Mouse (Mus musculus): ENCODE data around the gene Cbx2. TPM values are rescaled to one million over a fixed set of nuclear protein-coding genes. Genes with fewer than 3 reads are reported as not detected.

The Cbx2 gene
- polyA plus RNA-seq, 1 experiment from 2014 or later, result 5.7 TPM

DNA sequence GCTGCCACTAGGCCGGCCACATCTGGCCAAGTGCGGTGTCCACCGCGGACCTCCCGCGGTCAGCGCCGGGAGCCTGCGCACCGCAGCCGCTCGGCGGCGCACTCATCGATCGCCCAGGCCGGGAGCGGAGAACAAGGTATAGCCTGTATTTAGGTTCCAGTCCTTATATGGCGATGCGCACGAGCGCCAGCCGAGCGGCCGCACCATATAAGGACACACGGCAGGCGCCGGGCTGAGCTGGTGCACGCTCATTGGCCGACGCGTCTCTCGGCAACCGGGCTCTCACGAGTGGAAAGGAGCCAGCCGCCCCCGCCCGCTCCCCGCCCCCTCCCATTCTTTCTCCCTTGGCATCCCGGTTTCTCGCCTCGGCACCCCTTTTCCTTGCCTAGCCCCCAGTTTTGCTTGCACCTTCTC, 30.5 kb downstream of the Cbx2 start:
- Histone ChIP-seq H3K4me1 (ENCODE audit: control insufficient read depth, insufficient read depth, low read length) (peaks cover 43% of the 10 kb centered on the region), H3K9ac (replicated peaks; ENCODE audit: low read depth, low read length) (peak overlapping the region; percentile 50), H3K36me3 (ENCODE audit: control insufficient read depth, insufficient read depth, low read length) (no peaks in the 10 kb centered on the region), H3K4me3 (ENCODE audit: low read depth, low read length) (peak overlapping the region; percentile 31), H3K27ac (ENCODE audit: low read depth, low read length) (peak overlapping the region; percentile 94), H3K9me3 (ENCODE audit: control insufficient read depth, low read length) (no peaks in the 10 kb centered on the region), H3K27me3 (ENCODE audit: control insufficient read depth, insufficient read depth, low read length) (peaks cover 32% of the 10 kb centered on the region), H3K4me2 (ENCODE audit: low read depth, low read length) (peak overlapping the region; percentile 60)
- peak; percentile 93 for ATAC-seq (ENCODE audit: low read depth)
- WGBS, result 0% methylated on average over 42 of the region's 42 CpGs

DNA sequence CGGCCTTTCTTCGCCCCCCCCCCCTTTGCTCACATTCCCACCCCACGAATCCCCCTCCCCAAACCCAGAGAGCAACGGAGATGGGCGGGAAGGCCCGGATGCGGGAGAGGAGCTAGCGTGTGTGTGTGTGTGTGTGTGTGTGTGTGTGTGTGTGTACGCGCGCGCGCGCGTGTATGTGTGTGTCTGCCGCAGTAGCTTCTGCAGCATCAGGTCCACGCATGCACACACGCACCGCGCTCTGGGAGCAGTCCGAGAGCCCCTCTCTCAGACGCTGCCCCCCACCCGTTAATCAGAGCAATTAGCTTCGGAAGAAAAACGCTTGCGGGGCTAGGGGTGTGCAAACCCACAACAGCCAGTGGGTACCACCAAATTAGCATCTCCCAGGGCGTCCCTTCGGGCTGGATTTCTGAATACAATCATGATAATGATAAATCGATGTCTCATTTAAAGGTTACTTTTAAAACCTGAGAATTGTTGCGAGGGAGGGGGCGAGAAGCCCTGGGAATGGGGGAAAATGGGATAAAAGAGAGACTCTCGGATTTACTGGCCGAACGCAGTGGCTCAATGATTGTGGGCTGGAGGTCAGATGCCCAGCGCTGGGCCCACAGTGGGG, 31.1 kb downstream of the Cbx2 start:
- peak overlapping the region; percentile 94 for H3K27ac ChIP-seq (ENCODE audit: low read depth, low read length)
- H3K4me2 ChIP-seq (ENCODE audit: low read depth, low read length), result peak overlapping the region; percentile 60
- peak overlapping the region; percentile 37 for H3K9ac ChIP-seq (replicated peaks; ENCODE audit: low read depth, low read length)
- no peaks in the 10 kb centered on the region for H3K36me3 ChIP-seq (ENCODE audit: control insufficient read depth, insufficient read depth, low read length)
- H3K27me3 ChIP-seq (ENCODE audit: control insufficient read depth, insufficient read depth, low read length), result peaks cover 33% of the 10 kb centered on the region
- no peaks in the 10 kb centered on the region for H3K9me3 ChIP-seq (ENCODE audit: control insufficient read depth, low read length)
- H3K4me1 ChIP-seq (ENCODE audit: control insufficient read depth, insufficient read depth, low read length), result peaks cover 47% of the 10 kb centered on the region
- peak overlapping the region; percentile 31 for H3K4me3 ChIP-seq (ENCODE audit: low read depth, low read length)
- WGBS, result 1% methylated on average over 28 of the region's 35 CpGs
- ATAC-seq (ENCODE audit: low read depth), result peak; percentile 54

DNA sequence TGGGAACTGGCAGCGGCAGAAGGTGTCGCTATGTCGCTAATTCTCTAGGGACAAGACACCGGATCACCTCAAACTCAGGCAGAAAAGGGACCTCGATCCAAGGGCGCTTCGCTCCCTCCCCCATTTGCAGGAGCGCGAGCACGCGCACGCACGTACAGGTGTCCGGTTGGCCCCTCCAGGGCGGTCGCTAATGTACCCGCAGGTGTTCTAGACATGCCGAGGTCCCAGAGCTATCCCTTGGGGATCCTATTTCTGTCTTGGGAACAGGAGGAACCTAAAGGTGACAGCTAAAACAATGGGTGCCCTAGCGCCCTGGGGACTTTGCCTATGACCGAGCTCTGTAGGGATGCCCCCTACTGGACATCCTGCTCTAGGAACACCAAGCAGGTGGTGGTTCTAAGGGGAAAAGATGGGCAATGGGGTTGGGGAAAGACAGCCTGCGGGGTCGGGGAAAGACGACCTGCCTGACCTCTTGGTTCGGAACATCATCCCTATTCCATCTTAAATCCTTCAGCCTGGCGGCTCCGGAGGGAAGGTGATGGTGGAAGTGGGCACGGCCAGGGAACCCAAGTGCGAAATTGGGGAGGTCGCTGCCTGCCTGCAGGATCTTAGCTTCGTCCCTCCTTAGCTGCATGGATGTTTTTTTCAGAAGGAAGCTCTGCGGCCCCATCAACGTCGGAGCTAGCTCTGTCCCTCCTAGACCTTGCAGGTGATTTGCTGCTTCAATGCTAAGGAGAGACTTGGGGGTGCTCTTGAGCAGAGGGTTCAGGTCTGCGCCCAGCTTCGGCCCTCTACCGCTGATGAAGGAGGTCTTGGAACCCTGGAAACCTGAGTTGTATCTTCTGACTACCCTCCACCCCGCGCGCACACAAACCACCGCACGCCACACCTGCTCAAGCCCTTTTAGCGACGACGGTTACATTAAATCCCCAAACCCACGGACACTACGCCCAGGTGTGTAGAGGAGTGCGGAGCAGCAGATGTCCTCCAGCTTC, 31.9 kb downstream of the Cbx2 start:
- Histone ChIP-seq H3K27ac (ENCODE audit: low read depth, low read length) (peak overlapping the region; percentile 94), H3K4me3 (ENCODE audit: low read depth, low read length) (peak overlapping the region; percentile 31), H3K27me3 (ENCODE audit: control insufficient read depth, insufficient read depth, low read length) (peaks cover 36% of the 10 kb centered on the region), H3K9ac (replicated peaks; ENCODE audit: low read depth, low read length) (peak overlapping the region; percentile 37; the same call in 1 of the 2 replicates), H3K4me1 (ENCODE audit: control insufficient read depth, insufficient read depth, low read length) (peaks cover 48% of the 10 kb centered on the region), H3K36me3 (ENCODE audit: control insufficient read depth, insufficient read depth, low read length) (no peaks in the 10 kb centered on the region), H3K9me3 (ENCODE audit: control insufficient read depth, low read length) (no peaks in the 10 kb centered on the region), H3K4me2 (ENCODE audit: low read depth, low read length) (peak overlapping the region; percentile 60)
- ATAC-seq (ENCODE audit: low read depth), result no peak
- WGBS, result 2% methylated on average over 47 of the region's 47 CpGs

DNA sequence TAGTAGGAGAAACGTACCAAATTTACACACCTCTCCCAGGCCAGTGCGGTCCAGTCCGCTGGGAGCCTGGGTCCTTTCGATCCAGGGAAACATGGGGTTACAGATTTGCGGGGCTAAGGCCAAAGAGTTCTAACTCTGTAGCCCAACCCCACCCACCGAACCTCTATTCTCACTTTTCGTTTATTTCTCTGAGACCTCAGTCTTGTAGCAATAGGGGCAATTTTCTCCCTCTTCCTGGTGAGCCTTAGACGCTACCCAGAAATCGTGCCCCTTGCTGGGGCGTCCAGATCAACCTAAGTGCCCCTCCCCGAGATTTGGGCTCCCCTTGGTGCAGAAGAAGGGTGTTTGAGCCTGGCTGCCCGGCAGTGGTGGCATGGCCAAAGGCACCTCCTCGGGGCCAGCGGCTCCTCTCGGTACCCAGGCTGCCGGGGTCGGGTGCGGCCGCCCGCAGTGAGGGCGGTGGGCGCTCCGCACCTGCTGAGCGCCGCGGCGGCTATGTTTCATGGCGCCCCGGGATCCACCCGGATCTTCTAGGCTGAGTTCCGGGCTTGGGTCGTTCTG, 32.9 kb downstream of the Cbx2 start:
- ATAC-seq (ENCODE audit: low read depth), result no peak
- WGBS, result under 1% methylated on average over 32 of the region's 32 CpGs
- peaks cover 36% of the 10 kb centered on the region for H3K27me3 ChIP-seq (ENCODE audit: control insufficient read depth, insufficient read depth, low read length)

DNA sequence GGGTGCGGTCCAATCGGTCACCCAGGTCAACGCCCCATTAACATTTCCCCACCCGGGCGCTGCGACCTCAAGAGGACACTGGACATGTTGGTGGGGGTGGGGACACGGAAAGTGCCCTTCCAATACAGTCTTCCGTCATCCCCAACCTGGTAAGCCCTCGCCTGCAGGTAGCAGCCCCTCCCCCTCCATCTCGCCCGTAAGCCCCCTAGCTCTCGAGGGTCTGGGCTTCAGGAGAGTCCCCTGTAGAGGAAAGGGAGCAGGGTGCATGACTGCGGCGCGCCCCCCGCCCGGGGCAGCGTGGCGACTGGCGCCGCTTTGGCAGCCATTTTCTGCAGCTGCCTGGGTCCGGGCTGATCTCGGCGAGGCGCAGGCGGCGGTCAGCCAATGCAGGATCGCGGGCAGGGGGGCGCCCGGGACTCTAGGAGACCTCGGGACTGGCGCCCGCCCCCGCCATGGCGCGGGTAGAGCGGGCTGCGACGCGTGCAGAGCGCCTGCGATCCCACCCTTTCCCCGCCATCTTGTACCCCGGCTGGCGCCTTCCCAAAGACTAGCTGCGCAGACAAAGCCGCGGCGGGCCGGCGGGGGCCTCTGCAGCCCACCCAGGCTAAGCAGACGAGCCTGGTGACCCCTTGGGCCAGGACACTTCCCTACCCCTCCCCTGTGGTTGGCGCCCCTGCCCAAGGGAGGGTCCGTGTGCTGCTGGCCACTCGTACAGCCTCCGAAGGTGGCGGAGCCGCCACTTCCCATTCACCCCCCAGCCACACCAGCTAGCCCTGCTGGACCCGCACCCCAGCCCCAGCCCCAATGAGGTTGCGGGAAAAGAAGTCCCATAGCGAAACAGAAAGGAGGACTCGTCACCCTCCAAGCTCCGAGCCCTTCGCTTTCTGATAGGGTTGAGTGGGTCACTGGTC, 33.8 kb downstream of the Cbx2 start:
- Histone ChIP-seq H3K27me3 (ENCODE audit: control insufficient read depth, insufficient read depth, low read length) (peaks cover 27% of the 10 kb centered on the region), H3K9ac (replicated peaks; ENCODE audit: low read depth, low read length) (peak overlapping the region; percentile 97), H3K36me3 (ENCODE audit: control insufficient read depth, insufficient read depth, low read length) (no peaks in the 10 kb centered on the region), H3K4me3 (ENCODE audit: low read depth, low read length) (peak overlapping the region; percentile 60), H3K9me3 (ENCODE audit: control insufficient read depth, low read length) (no peaks in the 10 kb centered on the region), H3K4me2 (ENCODE audit: low read depth, low read length) (peak overlapping the region; percentile 99), H3K4me1 (ENCODE audit: control insufficient read depth, insufficient read depth, low read length) (peaks cover 48% of the 10 kb centered on the region), H3K27ac (ENCODE audit: low read depth, low read length) (peak overlapping the region; percentile 84)
- WGBS, result under 1% methylated on average over 62 of the region's 65 CpGs
- ATAC-seq (ENCODE audit: low read depth), result peak; percentile 10; the same call in 1 of the 2 replicates

More for the DNA sequence above, 32.9 kb downstream of the Cbx2 start:
- H3K9ac ChIP-seq (replicated peaks; ENCODE audit: low read depth, low read length), result peak overlapping the region; percentile 97; the same call in 1 of the 2 replicates
- H3K27ac ChIP-seq (ENCODE audit: low read depth, low read length), result no peak overlapping the region
- peak overlapping the region; percentile 60 for H3K4me3 ChIP-seq (ENCODE audit: low read depth, low read length)
- H3K4me1 ChIP-seq (ENCODE audit: control insufficient read depth, insufficient read depth, low read length), result peaks cover 48% of the 10 kb centered on the region
- H3K9me3 ChIP-seq (ENCODE audit: control insufficient read depth, low read length), result no peaks in the 10 kb centered on the region
- no peaks in the 10 kb centered on the region for H3K36me3 ChIP-seq (ENCODE audit: control insufficient read depth, insufficient read depth, low read length)
- H3K4me2 ChIP-seq (ENCODE audit: low read depth, low read length), result peak overlapping the region; percentile 99

DNA sequence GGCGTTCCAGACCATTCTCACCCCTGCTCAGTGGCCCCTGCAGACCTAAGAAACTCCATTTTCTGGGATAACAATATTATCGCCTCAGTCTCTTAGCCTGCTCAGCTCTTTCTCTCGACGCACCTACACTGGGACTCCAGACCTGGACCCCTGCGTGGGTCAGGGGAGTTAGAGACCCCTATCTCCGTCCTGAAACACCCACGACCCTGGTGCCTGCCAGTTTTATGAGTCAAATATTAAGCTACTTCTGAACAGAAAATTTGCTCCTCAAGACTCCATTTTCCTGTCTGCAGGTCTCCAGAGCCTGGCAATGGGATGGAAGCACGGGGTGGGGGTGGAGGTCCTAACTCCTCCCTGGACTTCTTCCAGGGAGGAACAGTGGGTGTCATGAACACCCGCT, 34.5 kb downstream of the Cbx2 start:
- peaks cover 44% of the 10 kb centered on the region for H3K4me1 ChIP-seq (ENCODE audit: control insufficient read depth, insufficient read depth, low read length)

DNA sequence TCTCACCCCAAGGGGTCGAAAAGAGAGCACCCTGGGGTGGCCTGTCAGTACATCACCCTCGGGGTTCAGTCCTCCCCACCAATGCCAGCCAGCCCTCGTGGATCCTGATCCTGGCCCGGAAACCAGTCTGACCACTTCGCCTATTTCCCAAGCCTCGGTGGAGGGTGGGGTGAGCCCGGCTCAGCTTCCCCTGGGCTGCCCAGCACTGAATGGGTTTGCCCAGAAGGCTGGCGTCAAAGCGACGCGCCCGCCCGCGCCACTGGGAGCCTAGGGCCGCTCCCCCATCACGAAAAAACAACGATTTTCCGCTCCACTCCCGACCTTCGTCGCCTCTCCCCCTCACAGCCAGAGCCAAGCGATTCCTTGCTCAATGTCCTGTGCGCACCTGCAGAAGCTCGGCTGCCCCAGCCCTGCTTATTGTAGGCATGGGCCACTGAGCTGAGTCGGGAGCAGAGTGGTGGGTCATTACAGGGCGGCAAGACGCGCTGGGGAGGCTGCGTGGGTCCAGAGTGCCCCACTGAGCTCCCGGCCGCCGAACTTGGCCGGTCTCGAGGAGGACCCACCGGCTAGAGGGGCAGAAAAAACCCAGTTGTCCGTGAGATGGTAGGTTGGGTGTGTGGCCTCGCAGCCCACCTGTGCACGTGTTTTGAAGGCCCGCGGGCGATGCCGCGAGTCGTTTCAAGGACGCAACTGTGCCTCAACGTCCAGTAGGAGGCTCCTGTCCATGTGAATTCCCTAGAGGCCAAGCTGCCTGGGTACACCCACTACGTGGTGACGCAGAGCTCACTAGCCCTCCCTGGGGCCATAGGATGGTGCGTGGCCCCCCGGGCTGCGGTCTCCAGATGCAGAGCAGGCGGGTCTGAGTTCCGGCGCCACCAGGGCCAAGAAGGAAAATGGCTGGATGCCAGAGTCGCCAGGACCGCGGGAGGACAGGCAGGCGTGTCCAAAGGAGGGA, 35.6 kb downstream of the Cbx2 start:
- 2% methylated on average over 57 of the region's 58 CpGs for WGBS
- peaks cover 38% of the 10 kb centered on the region for H3K4me1 ChIP-seq (ENCODE audit: control insufficient read depth, insufficient read depth, low read length)

More for the DNA sequence above, 34.5 kb downstream of the Cbx2 start:
- Histone ChIP-seq H3K36me3 (ENCODE audit: control insufficient read depth, insufficient read depth, low read length) (no peaks in the 10 kb centered on the region), H3K4me2 (ENCODE audit: low read depth, low read length) (peak overlapping the region; percentile 99), H3K4me3 (ENCODE audit: low read depth, low read length) (peak overlapping the region; percentile 60), H3K27me3 (ENCODE audit: control insufficient read depth, insufficient read depth, low read length) (peaks cover 28% of the 10 kb centered on the region), H3K9me3 (ENCODE audit: control insufficient read depth, low read length) (no peaks in the 10 kb centered on the region), H3K9ac (replicated peaks; ENCODE audit: low read depth, low read length) (peak overlapping the region; percentile 97), H3K27ac (ENCODE audit: low read depth, low read length) (peak overlapping the region; percentile 84)
- 2% methylated on average over 9 of the region's 9 CpGs for WGBS
- no peak for ATAC-seq (ENCODE audit: low read depth)

More for the DNA sequence above, 35.6 kb downstream of the Cbx2 start:
- Histone ChIP-seq H3K27me3 (ENCODE audit: control insufficient read depth, insufficient read depth, low read length) (peaks cover 28% of the 10 kb centered on the region), H3K27ac (ENCODE audit: low read depth, low read length) (no peak overlapping the region), H3K4me3 (ENCODE audit: low read depth, low read length) (peak overlapping the region; percentile 6; the same call in 1 of the 2 replicates), H3K9ac (replicated peaks; ENCODE audit: low read depth, low read length) (0 out of 2 replicates have a peak overlapping the region, but pooled peaks have one; percentile 25), H3K9me3 (ENCODE audit: control insufficient read depth, low read length) (no peaks in the 10 kb centered on the region), H3K36me3 (ENCODE audit: control insufficient read depth, insufficient read depth, low read length) (no peaks in the 10 kb centered on the region), H3K4me2 (ENCODE audit: low read depth, low read length) (peak overlapping the region; percentile 32)
- no peak for ATAC-seq (ENCODE audit: low read depth)

All from neural tube, embryonic 14.5 days (tissue).